Mouse (Mus musculus) small intestine, adult 2 months (tissue): ENCODE measurements around the gene Ccdc171. TPM values are rescaled to one million over a fixed set of nuclear protein-coding genes. Genes with fewer than 3 reads are reported as not detected.
A peak's percentile ranks its signal among the peaks of the same experiment; 100 is the strongest.
"Not testable (repeated sequence)": the region's sequence is repeated elsewhere in the genome, so short reads cannot be mapped to it uniquely, and the experiment has no call there.

Experiments used
- H3K27ac ChIP-seq: fragments of 200-500 bp; 2 replicates; pipeline ENCODE4 v1.5.1; 2012; ENCODE audit warnings: low read depth, low read length, control low read depth, inconsistent platforms; ENCODE audit not compliant: insufficient read depth
- H3K27me3 ChIP-seq: fragments of 200-500 bp; 2 replicates; pipeline ENCODE4 v1.6.1; 2012; ENCODE audit warnings: mild to moderate bottlenecking, moderate library complexity, low read length, inconsistent platforms; ENCODE audit not compliant: control insufficient read depth, insufficient read depth
- H3K36me3 ChIP-seq: fragments of 200-500 bp; 2 replicates; pipeline ENCODE4 v1.6.1; 2012; ENCODE audit warnings: mild to moderate bottlenecking, low read length, control low read depth, inconsistent platforms; ENCODE audit not compliant: control insufficient read depth, insufficient read depth
- H3K4me1 ChIP-seq: fragments of 200-500 bp; 2 replicates; pipeline ENCODE4 v1.6.1; 2012; ENCODE audit warnings: low read length, inconsistent platforms, mixed read lengths; ENCODE audit not compliant: control insufficient read depth, insufficient read depth, insufficient read length
- H3K4me3 ChIP-seq: fragments of 200-500 bp; 2 replicates; pipeline ENCODE4 v1.5.1; 2012; ENCODE audit warnings: low read depth, mild to moderate bottlenecking, control low read depth, inconsistent platforms, low read length, moderate library complexity
- CTCF ChIP-seq: fragments of 200-500 bp; IDR thresholded peaks from 2 replicates; pipeline ENCODE4 v1.5.1; 2012; ENCODE audit warnings: low read depth, mild to moderate bottlenecking, control low read depth, inconsistent platforms, low read length, moderate library complexity, mixed read lengths; ENCODE audit not compliant: insufficient replicate concordance, insufficient read length; ENCODE audit errors: extremely low read depth
- POLR2A ChIP-seq: fragments of 200-500 bp; IDR thresholded peaks from 2 replicates; pipeline ENCODE4 v1.6.1; 2012; ENCODE audit warnings: low read depth, mild to moderate bottlenecking, control low read depth, inconsistent platforms, low read length, moderate library complexity
- WGBS: fragments of 180-500 bp; shearing (Covaris S2); methylation state at CpG from one replicate; pipeline ENCODE4 v1.1.7; 2018; 5-methylcytosine and 5-hydroxymethylcytosine counted together
- polyA plus RNA-seq: library from polyadenylated mRNA; depleted of rRNA; stranded (reverse); fragments of >200 nt; gene quantifications from 2 replicates; pipeline ENCODE4 v1.2.3, GENCODE M21; 2012; rRNA removed

The Ccdc171 gene
- polyA plus RNA-seq: 0.22 and 0.27 TPM in 2 replicates

- under 1% methylated on average over 73 of the region's 73 CpGs for WGBS
- Histone ChIP-seq H3K4me1 (no peaks in the 10 kb centered on the region), H3K27me3 (no peaks in the 10 kb centered on the region), H3K36me3 (no peaks in the 10 kb centered on the region), H3K27ac (peak within 1 kb of the TSS; percentile 84), H3K4me3 (peak within 1 kb of the TSS; percentile 97)
- TF ChIP-seq CTCF (no peak), POLR2A (peak; percentile 52)
These were observed at the start of gene Ccdc171 for GRCm38 (mm10) chr4:83524843-83525689. Gene Ccdc171, plus strand, starts transcription at chr4:83525545.

DNA sequence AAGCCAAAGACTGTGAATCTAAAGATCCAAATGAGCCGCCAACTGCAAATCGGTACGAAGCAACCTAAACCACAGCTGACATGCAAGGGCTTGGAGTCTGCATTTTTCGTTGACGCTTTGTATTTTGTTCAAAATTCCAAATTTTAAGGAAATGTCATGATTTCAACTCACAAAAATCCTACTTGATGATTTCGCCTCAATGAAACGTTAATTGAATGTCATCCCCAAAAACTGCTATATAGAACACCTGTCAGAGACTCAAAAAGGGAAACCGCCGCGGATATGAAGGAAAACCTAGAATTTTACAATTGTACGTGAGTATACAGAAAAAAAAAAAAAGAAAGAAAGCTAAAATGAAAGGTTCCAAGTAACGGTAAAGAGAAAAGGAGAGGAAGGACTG lies 40.1 kb upstream of the Ccdc171 start:
- 31% methylated on average over 12 of the region's 12 CpGs for WGBS
- Histone ChIP-seq H3K4me3 (peak overlapping the region; percentile 87), H3K36me3 (peaks cover 6% of the 10 kb centered on the region; the same call in 1 of the 2 replicates), H3K27ac (no peak overlapping the region), H3K27me3 (no peaks in the 10 kb centered on the region), H3K4me1 (0 out of 2 replicates have a peak, but pooled peaks cover 2% of the 10 kb centered on the region)
- TF ChIP-seq POLR2A (no peak), CTCF (no peak)

GRCm38 (mm10) chr4:83485735-83486116 lies 39.6 kb upstream of the Ccdc171 start:
- WGBS: under 1% methylated on average over 33 of the region's 40 CpGs
- Histone ChIP-seq H3K27me3 (no peaks in the 10 kb centered on the region), H3K36me3 (peaks cover 6% of the 10 kb centered on the region; the same call in 1 of the 2 replicates), H3K4me3 (peak overlapping the region; percentile 87), H3K4me1 (0 out of 2 replicates have a peak, but pooled peaks cover 2% of the 10 kb centered on the region), H3K27ac (0 out of 2 replicates have a peak overlapping the region, but pooled peaks have one; percentile 7)
- TF ChIP-seq POLR2A: no peak
- TF ChIP-seq CTCF: peak; percentile 59; the same call in 1 of the 2 replicates

- Histone ChIP-seq H3K27ac (peak within 1 kb of the TSS; percentile 87), H3K27me3 (no peaks in the 10 kb centered on the region)
- WGBS: under 1% methylated on average over 63 of the region's 86 CpGs
These were observed 39.0 kb upstream of the Ccdc171 start, which contains the start of gene Psip1 for GRCm38 (mm10) chr4:83486117-83486901. Gene Psip1, minus strand, starts transcription at chr4:83486459.

DNA sequence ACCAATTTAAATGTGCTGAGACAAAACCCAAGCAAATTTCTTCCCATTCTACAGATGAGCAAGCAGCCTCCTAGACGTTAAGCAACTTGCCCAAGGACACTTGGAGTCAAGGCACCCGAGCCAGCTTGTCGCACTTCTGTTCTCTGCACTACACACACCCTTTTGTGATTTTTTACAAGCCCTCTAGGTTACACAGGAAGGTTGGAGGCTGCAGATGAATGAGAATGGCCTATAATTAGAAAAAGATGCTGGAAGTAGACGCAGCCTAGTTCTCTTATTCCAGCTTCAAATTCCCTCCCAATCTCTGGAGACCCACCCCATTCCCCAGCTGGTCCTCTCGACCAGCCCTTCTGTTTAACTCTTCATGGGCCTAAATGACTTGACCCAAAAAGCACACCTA lies 36.2 kb upstream of the Ccdc171 start:
- no peaks in the 10 kb centered on the region for H3K27me3 ChIP-seq
- no peaks in the 10 kb centered on the region for H3K36me3 ChIP-seq
- TF ChIP-seq POLR2A: no peak
- no peak for TF ChIP-seq CTCF
- 54% methylated on average over 5 of the region's 5 CpGs for WGBS
- 0 out of 2 replicates have a peak, but pooled peaks cover 2% of the 10 kb centered on the region for H3K4me1 ChIP-seq
- no peak overlapping the region for H3K4me3 ChIP-seq
- H3K27ac ChIP-seq: no peak overlapping the region

More at GRCm38 (mm10) chr4:83486117-83486901, 39.0 kb upstream of the Ccdc171 start, which contains the start of gene Psip1:
- TF ChIP-seq CTCF (peak; percentile 49; the same call in 1 of the 2 replicates), POLR2A (no peak; the same call in 1 of the 2 replicates)
- peaks cover 3% of the 10 kb centered on the region; the same call in 1 of the 2 replicates for H3K36me3 ChIP-seq
- 0 out of 2 replicates have a peak, but pooled peaks cover 2% of the 10 kb centered on the region for H3K4me1 ChIP-seq
- H3K4me3 ChIP-seq: peak within 1 kb of the TSS; percentile 87

- 91% methylated on average over 1 of the region's 1 CpGs for WGBS
- TF ChIP-seq POLR2A: no peak
- TF ChIP-seq CTCF: no peak
- Histone ChIP-seq H3K4me1 (peaks cover 2% of the 10 kb centered on the region; the same call in 1 of the 2 replicates), H3K36me3 (no peaks in the 10 kb centered on the region), H3K4me3 (no peak overlapping the region), H3K27me3 (no peaks in the 10 kb centered on the region), H3K27ac (no peak overlapping the region)
These were observed 32.2 kb upstream of the Ccdc171 start for GRCm38 (mm10) chr4:83493112-83493511.

DNA sequence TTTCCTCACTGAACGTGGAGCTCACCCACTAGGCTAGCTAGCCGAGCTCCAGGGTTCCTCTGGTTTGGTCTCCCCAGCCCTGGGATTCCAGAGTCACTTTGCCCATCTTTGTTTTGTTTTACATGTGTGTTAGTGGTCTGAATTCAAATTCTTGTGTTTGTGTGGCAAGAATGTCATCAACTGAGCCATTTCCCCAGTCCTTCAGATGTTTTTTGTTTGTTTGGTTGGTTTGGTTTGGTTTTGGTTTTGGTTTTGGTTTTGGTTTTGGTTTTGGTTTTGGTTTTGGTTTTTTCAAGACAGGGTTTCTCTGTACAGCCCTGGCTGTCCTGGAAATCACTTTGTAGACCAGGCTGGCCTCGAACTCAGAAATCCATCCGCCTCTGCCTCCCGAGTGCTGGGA lies 28.3 kb upstream of the Ccdc171 start:
- H3K27ac ChIP-seq, H3K36me3 ChIP-seq, H3K4me1 ChIP-seq, H3K4me3 ChIP-seq, H3K27me3 ChIP-seq: not testable (repeated sequence)
- 86% methylated on average over 5 of the region's 5 CpGs for WGBS
